20 mouse cellular contexts compared by ENCODE assay signal in genomic region chr13:112047874-112048273, GRCm38 (mm10).
"Had no signal": no experiment of that assay in that cellular context is flagged by ENCODE, and none has a peak within 500 bp of the region (broad histone marks: within the 10 kb centered on the region; RNA-seq: fewer than 3 reads in every experiment).

No protein-coding gene starts in this region.

- H3K4me2 ChIP-seq: limb, embryonic 13.5 days; lung, embryonic 14.5 days; midbrain, embryonic 12.5 days; midbrain, embryonic 15.5 days; neural tube, embryonic 12.5 days; neural tube, embryonic 15.5 days had no signal

- H3K9ac ChIP-seq: limb, embryonic 13.5 days; lung, embryonic 14.5 days; midbrain, embryonic 12.5 days; midbrain, embryonic 15.5 days; neural tube, embryonic 12.5 days; neural tube, embryonic 15.5 days had no signal

- DNase-seq: kidney, adult 2 months; kidney, postnatal 25 days; layer of hippocampus, adult 9-11 months; lung, embryonic 14.5 days; right cerebral cortex, adult 18-20 months; right cerebral cortex, postnatal 14 days; right cerebral cortex, postnatal 4 days; thymus, adult 2 months; thymus, postnatal 14 days had no signal

- H3K36me3 ChIP-seq: limb, embryonic 10.5 days; limb, embryonic 13.5 days; midbrain, embryonic 12.5 days; midbrain, embryonic 15.5 days; neural tube, embryonic 12.5 days; neural tube, embryonic 15.5 days had no signal

- H3K4me1 ChIP-seq: limb, embryonic 10.5 days; midbrain, embryonic 12.5 days; midbrain, embryonic 15.5 days; neural tube, embryonic 12.5 days; neural tube, embryonic 15.5 days had no signal

- H3K27ac ChIP-seq: kidney, postnatal 0 days; layer of hippocampus, adult 2 months; limb, embryonic 10.5 days; limb, embryonic 13.5 days; macrophage; midbrain, embryonic 12.5 days; midbrain, embryonic 15.5 days; neural tube, embryonic 12.5 days; neural tube, embryonic 15.5 days; stomach, postnatal 0 days had no signal

- H3K4me3 ChIP-seq: layer of hippocampus, adult 2 months; limb, embryonic 10.5 days; limb, embryonic 13.5 days; midbrain, embryonic 12.5 days; midbrain, embryonic 15.5 days; neural tube, embryonic 12.5 days; neural tube, embryonic 15.5 days had no signal

- H3K27me3 ChIP-seq: limb, embryonic 13.5 days; midbrain, embryonic 12.5 days; midbrain, embryonic 15.5 days; neural tube, embryonic 12.5 days; neural tube, embryonic 15.5 days had no signal

- ATAC-seq: lung, postnatal 0 days; midbrain, embryonic 15.5 days had no signal

- H3K9me3 ChIP-seq: limb, embryonic 10.5 days; limb, embryonic 13.5 days; midbrain, embryonic 12.5 days; midbrain, embryonic 15.5 days; neural tube, embryonic 12.5 days; neural tube, embryonic 15.5 days had no signal
